Mouse (Mus musculus) myocyte (in vitro differentiated cells): ENCODE results near the gene Abhd11. TPM values are rescaled to one million over a fixed set of nuclear protein-coding genes. Genes with fewer than 3 reads are reported as not detected.

Experiments used
- H3K27me3 ChIP-seq: one replicate; pipeline ENCODE4 v1.6.1; 2011; ENCODE audit not compliant: control insufficient read depth, insufficient read depth, insufficient read length
- H3K36me3 ChIP-seq: one replicate; pipeline ENCODE4 v1.6.1; 2011; ENCODE audit not compliant: control insufficient read depth, insufficient read depth
- H3K4me2 ChIP-seq: one replicate; pipeline ENCODE4 v1.6.1; 2011; ENCODE audit warnings: low read depth, control low read depth
- H3K4me3 ChIP-seq: one replicate; pipeline ENCODE4 v1.5.1; 2011; ENCODE audit warnings: mild to moderate bottlenecking, control low read depth, moderate library complexity
- H3K79me2 ChIP-seq: one replicate; pipeline ENCODE4 v1.6.1; 2011; ENCODE audit not compliant: control insufficient read depth, insufficient read depth
- H3ac ChIP-seq: one replicate; pipeline ENCODE4 v1.6.1; 2011; ENCODE audit not compliant: control insufficient read depth, insufficient read length
- CEBPB ChIP-seq: IDR thresholded peaks from 2 replicates; pipeline ENCODE4 v1.6.1; 2011; ENCODE audit warnings: mild to moderate bottlenecking, moderate library complexity; ENCODE audit not compliant: poor library complexity, insufficient read depth, severe bottlenecking
- E2F4 ChIP-seq: IDR thresholded peaks from one replicate; pipeline ENCODE4 v1.6.1; 2011; ENCODE audit warnings: mild to moderate bottlenecking, control low read depth, moderate library complexity; ENCODE audit not compliant: insufficient read depth
- MAX ChIP-seq: IDR thresholded peaks from one replicate; pipeline ENCODE4 v1.6.1; 2011; ENCODE audit warnings: low read depth, mild to moderate bottlenecking, control low read depth
- MYOD1 ChIP-seq, 3 experiments: IDR thresholded peaks; one replicate each; pipeline ENCODE4 v1.6.1; 2011; ENCODE audit warnings: control low read depth in 2 of 3, low read depth in 2 of 3, mild to moderate bottlenecking in 2 of 3, moderate library complexity in 1 of 3; ENCODE audit not compliant: insufficient read length in 2 of 3, control insufficient read depth in 1 of 3
- MYOG ChIP-seq, 3 experiments: IDR thresholded peaks; one replicate each; pipeline ENCODE4 v1.6.1; 2011; ENCODE audit warnings: control low read depth in 2 of 3, low read depth in 2 of 3, mild to moderate bottlenecking in 2 of 3; ENCODE audit not compliant: insufficient read length in 2 of 3, control insufficient read depth in 1 of 3, insufficient read depth in 1 of 3
- POLR2A ChIP-seq: IDR thresholded peaks from one replicate; pipeline ENCODE4 v1.6.1; 2011; ENCODE audit warnings: low read depth, mild to moderate bottlenecking, control low read depth, moderate library complexity; ENCODE audit not compliant: insufficient read length
- POLR2AphosphoS2 ChIP-seq: IDR thresholded peaks from one replicate; pipeline ENCODE4 v1.6.1; 2011; ENCODE audit warnings: low read depth, control low read depth; ENCODE audit not compliant: insufficient read length
- REST ChIP-seq: IDR thresholded peaks from one replicate; pipeline ENCODE4 v1.6.1; 2011; ENCODE audit warnings: mild to moderate bottlenecking, control low read depth, moderate library complexity; ENCODE audit not compliant: insufficient read depth, insufficient read length
- SRF ChIP-seq: IDR thresholded peaks from one replicate; pipeline ENCODE4 v1.6.1; 2011; ENCODE audit warnings: low read depth; ENCODE audit not compliant: control insufficient read depth, insufficient read length
- TCF12 ChIP-seq: IDR thresholded peaks from one replicate; pipeline ENCODE4 v1.6.1; 2011; ENCODE audit warnings: mild to moderate bottlenecking, control low read depth; ENCODE audit not compliant: poor library complexity, insufficient read depth, severe bottlenecking
- TCF3 ChIP-seq: IDR thresholded peaks from one replicate; pipeline ENCODE4 v1.6.1; 2011; ENCODE audit warnings: low read depth, control low read depth; ENCODE audit not compliant: insufficient read length
- USF1 ChIP-seq: IDR thresholded peaks from one replicate; pipeline ENCODE4 v1.6.1; 2011; ENCODE audit warnings: low read depth, mild to moderate bottlenecking, control low read depth, moderate library complexity
- polyA plus RNA-seq: library from polyadenylated mRNA; unstranded; fragments of >200 nt; fragmentation: generic; extraction: Trizol; gene quantifications from one replicate; pipeline ENCODE4 v1.2.1, GENCODE M21; 2012; ENCODE audit warnings: missing spikeins

Abhd11 gene
- polyA plus RNA-seq, 1 experiment, result 33.0 TPM

DNA sequence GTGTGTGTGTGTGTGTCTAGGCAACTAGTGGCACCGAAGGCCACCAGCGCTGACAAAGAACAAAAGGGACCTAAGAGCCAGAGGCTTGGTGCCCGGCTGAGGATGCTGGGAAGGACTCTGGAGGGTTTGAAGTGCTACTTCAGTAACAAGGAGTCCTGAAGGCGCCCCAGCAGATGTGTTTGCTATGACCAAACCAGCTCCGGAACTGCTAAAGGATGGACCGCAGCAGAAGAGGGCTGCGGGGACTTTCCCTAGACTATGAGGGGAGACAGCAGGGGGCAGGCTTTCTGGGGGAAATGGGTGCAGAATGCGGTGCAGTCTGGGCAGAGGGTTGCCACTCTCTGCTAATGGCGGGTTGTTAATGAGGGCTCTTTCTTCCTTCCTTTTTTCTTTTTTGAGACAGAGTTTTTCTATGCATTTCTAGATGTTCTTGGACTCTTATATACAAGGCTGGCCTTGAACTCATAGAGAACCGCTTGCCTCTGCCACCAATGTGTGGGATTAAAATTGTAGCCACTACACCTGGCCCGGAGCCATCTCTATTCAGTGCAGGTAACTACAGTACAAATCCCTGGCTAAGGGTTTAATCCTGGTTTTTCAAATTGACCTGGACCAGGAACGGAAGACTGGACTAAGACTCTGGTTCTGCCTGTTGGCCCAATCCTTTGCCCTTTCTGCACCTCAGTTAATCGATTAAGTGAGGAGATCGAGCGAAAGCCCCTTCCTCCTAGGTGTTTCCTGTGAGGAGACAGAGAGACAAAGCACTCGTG lies 965 bp upstream of the Abhd11 start:
- peak overlapping the region; percentile 69 for H3K4me3 ChIP-seq
- H3K79me2 ChIP-seq, result no peaks in the 10 kb centered on the region
- H3K27me3 ChIP-seq, result no peaks in the 10 kb centered on the region
- TF ChIP-seq MAX (no peak), USF1 (no peak), MYOG (IDR thresholded peaks at IDR 0.05; ENCODE audit: control insufficient read depth in 1 of 3, insufficient read depth in 1 of 3, insufficient read length in 2 of 3, low read depth in 2 of 3) (no peak), POLR2A (no peak), REST (no peak), MYOD1 (IDR thresholded peaks at IDR 0.05; ENCODE audit: control insufficient read depth in 1 of 3, insufficient read length in 2 of 3, low read depth in 2 of 3) (no peak), CEBPB (no peak), TCF3 (no peak), TCF12 (no peak), SRF (no peak), POLR2AphosphoS2 (no peak), E2F4 (no peak)
- no peaks in the 10 kb centered on the region for H3K36me3 ChIP-seq
- H3K4me2 ChIP-seq, result peak overlapping the region; percentile 89
- peak overlapping the region; percentile 34 for H3ac ChIP-seq

DNA sequence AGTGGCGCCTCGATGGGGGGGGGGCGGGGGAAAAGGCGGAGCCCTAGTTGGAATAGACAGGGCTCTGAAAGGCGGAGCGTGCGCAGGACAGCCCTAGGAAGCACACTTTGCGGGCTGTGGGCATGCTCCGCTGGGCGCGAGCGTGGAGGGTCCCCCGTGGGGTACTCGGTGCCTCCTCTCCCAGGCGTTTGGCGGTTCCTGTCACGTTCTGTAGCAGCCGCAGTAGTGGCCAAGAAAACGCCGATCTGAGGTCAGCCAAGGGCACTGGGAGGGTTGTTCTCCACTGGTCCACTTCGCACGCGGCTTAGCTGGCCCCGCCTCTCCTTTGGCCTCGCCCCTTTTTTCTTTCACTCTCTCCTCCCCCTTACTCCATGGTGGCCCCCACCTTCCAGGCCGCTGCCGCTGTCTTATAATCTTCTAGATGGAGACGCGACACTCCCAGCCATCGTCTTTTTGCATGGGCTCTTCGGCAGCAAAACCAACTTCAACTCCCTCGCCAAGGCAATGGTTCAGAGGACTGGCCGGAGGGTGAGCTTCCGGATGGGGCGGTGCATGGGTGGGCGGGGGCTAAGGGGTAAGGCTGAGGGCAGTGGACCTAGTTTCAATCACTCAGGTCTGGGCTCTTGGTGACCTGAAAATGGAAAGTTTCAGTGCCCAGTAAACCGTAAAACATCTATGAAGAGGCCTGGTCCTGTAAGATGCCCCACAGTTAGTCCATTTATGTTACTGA lies 803 bp downstream of the Abhd11 start:
- Histone ChIP-seq H3ac (peak overlapping the region; percentile 34), H3K36me3 (no peaks in the 10 kb centered on the region), H3K79me2 (no peaks in the 10 kb centered on the region), H3K4me2 (peak overlapping the region; percentile 99), H3K27me3 (no peaks in the 10 kb centered on the region), H3K4me3 (peak overlapping the region; percentile 69)
- no peak for TF ChIP-seq MAX
- no peak for TF ChIP-seq MYOG (IDR thresholded peaks at IDR 0.05; ENCODE audit: control insufficient read depth in 1 of 3, insufficient read depth in 1 of 3, insufficient read length in 2 of 3, low read depth in 2 of 3)
- TF ChIP-seq CEBPB, result no peak
- TF ChIP-seq SRF, result no peak
- TF ChIP-seq TCF3, result no peak
- TF ChIP-seq E2F4, result no peak
- no peak for TF ChIP-seq REST
- TF ChIP-seq POLR2AphosphoS2, result peak; percentile 17
- TF ChIP-seq TCF12, result no peak
- no peak for TF ChIP-seq USF1
- TF ChIP-seq POLR2A, result peak; percentile 59
- TF ChIP-seq MYOD1 (IDR thresholded peaks at IDR 0.05; ENCODE audit: control insufficient read depth in 1 of 3, insufficient read length in 2 of 3, low read depth in 2 of 3), result no peak

DNA sequence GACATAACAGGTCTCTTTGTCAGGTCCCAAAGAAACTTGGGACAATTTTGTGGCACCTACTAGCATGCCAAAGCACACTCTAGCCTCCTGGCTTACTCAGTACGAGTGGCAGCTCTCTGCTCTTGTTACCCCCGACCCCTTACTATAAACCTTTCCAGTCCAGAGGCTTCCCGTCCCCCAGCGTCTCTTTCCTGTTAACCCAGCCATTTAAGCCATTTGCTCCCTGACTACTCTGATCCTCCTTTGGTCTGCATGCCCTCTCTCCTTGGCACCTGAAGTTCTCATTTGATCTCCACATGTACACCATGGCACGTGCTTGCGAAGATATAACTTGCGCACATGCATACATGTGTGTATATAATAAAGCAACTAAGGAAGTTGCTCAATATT lies 1.4 kb downstream of the Abhd11 start:
- Histone ChIP-seq H3ac (peak overlapping the region; percentile 34), H3K4me3 (peak overlapping the region; percentile 69), H3K79me2 (no peaks in the 10 kb centered on the region), H3K4me2 (peak overlapping the region; percentile 99), H3K27me3 (no peaks in the 10 kb centered on the region), H3K36me3 (no peaks in the 10 kb centered on the region)
- TF ChIP-seq POLR2A (no peak), MYOD1 (IDR thresholded peaks at IDR 0.05; ENCODE audit: control insufficient read depth in 1 of 3, insufficient read length in 2 of 3, low read depth in 2 of 3) (no peak), TCF3 (no peak), CEBPB (no peak), USF1 (no peak), MYOG (IDR thresholded peaks at IDR 0.05; ENCODE audit: control insufficient read depth in 1 of 3, insufficient read depth in 1 of 3, insufficient read length in 2 of 3, low read depth in 2 of 3) (no peak), SRF (no peak), POLR2AphosphoS2 (no peak), REST (no peak), MAX (no peak)

DNA sequence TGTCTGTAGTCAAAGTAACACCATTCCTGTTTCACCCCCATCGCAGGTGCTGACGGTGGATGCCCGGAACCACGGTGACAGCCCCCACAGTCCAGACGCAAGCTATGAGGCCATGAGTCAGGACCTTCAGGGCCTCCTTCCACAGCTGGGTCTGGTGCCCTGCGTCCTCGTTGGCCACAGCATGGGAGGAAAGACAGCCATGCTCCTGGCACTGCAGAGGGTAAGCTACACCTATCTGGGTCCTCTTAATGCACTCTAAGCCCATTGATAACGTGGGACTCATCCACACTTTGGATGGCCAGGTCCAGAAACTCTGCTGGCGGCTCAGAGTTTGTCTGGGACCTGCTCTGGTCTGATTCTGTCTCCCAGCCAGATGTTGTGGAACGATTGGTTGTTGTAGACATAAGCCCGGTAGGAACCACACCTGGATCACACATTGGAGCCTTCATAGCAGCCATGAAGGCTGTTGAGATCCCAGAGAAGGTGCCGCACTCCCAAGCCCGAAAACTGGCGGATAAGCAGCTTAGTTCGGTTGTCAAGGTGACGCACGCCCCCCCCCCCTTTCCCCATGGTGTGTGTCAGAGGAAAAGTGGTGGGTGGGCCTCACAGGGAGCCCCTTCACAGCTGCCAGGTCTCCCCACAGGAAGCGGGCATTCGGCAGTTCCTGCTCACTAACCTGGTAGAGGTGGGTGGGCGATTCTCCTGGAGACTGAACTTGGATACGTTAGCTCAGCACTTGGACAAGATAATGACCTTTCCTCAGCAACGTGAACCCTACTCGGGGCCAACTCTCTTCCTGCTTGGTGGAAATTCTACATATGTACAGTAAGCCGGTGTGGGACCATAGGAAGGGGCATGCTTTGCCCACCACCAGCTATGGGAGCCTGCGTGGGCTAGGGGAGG lies 2.1 kb downstream of the Abhd11 start:
- H3K79me2 ChIP-seq, result no peaks in the 10 kb centered on the region
- H3K4me2 ChIP-seq, result no peak overlapping the region
- TF ChIP-seq TCF12 (no peak), REST (no peak), SRF (no peak), POLR2AphosphoS2 (no peak), MYOD1 (IDR thresholded peaks at IDR 0.05; ENCODE audit: control insufficient read depth in 1 of 3, insufficient read length in 2 of 3, low read depth in 2 of 3) (no peak), MAX (no peak), MYOG (IDR thresholded peaks at IDR 0.05; ENCODE audit: control insufficient read depth in 1 of 3, insufficient read depth in 1 of 3, insufficient read length in 2 of 3, low read depth in 2 of 3) (no peak), POLR2A (no peak), TCF3 (no peak), E2F4 (no peak), USF1 (no peak), CEBPB (no peak)
- no peak overlapping the region for H3ac ChIP-seq
- H3K4me3 ChIP-seq, result peak overlapping the region; percentile 69
- no peaks in the 10 kb centered on the region for H3K36me3 ChIP-seq
- H3K27me3 ChIP-seq, result no peaks in the 10 kb centered on the region
